Mouse (Mus musculus): Measurements from ENCODE around the gene Prkag1.

Gene Prkag1

DNA sequence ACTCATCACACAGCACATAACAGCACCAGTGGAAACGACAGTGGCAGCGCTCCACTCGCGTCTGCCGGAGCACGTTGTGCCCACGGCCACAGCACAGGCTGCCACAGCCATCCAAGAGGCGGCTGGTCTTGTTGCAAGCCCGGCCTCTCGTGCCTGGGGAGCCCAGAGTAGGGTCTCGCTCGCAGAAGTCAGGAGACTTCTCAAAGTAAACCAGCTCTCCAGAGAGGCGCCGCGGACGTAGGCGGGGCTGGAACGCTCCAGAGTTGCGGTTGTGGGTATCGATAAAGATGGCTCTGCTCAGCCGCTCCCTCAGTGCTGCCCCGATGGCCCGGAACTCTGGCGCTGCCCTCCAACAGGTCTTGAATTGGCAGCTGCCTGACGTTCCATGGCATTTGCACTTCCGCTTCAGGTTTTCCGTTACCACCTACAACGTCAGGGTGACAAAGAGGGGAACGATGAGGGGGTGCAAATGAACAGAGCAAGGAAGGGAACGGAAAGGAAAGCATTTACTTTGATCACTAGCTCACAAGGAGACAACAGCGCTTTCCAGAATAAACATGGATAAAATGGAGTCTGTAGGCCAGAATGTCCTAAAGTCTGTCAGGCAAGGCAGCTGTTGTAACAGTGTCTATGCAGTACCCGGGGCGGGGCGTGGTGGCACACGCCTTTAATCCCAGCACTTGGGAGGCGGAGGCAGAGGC is 58.7 kb downstream of the Prkag1 start:
- DNase-seq (ENCODE audit: extremely low spot score, low spot score) = peak; percentile 59

DNA sequence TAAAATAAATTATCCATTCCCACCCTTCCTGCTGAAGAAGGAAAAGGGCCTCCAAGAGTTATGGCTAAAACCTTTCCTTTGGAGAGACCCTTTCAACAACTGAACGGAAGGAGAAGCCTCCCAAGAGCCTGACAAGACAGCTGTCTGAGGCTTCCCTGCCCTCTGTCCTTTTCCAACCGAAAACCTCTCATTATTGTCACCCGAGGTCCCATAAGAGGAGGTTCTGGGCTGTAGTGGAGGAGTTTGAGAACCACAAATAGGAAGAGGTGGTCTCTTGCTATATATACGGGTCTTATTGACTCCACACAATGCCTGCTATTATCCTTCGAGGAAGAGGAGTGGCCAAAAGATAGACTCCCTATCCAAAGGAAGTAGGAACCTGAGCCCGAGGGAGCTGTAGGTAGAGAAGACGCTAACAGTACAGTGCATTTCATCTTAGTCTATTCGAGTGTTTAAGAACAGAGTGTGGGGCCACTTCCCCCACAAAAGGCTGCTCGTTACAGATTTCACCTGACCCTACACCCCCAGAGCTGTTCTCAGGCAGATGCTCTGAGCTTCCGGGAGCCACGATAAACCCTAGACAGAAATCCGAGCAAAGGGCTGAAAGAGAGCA is 59.4 kb downstream of the Prkag1 start:
- no peak for DNase-seq (ENCODE audit: extremely low spot score, low spot score)

DNA sequence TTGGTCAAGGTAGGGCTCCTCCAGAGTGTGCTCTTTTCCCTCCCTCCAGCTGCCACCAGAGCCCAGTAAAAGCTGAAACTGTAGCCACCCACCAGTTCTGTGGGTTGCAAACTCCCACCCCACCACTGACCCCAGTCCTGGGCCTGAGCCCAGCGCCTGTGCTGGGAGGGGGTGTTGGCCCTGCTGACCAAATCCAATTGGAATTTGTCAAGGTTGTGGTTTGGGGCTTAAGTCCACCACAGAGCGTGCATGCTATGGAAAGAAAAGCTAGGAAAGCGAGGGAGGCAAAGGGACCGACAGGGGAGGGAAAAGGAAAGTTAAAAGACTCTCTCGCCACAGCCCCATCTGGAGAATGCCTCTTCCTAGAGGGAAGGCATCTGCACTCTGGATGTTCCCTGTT is 63.1 kb downstream of the Prkag1 start:
- no peak for DNase-seq (ENCODE audit: extremely low spot score, low spot score)

DNA sequence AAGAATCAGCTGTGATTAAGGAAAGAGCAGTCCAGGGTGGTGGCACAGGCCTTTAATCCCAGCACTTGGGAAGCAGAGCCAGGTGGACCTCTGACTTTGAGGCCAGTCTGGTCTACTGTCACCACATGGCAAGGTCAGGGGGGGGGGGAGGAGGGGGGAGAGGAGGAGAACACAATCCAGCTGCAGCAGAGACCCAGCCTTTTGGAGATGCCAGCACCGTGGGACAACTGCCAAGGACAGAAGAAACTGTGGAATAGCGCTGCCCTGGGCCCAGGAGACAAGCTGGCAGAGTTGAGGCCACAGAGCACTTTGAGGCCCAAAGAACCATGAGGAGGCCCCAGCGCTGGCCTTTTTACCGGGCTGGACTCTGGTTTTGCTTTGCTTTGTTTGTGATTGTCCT is 65.4 kb downstream of the Prkag1 start:
- no peak for DNase-seq (ENCODE audit: extremely low spot score, low spot score)
